Mouse (Mus musculus) hindbrain, embryonic 10.5 days (tissue): ENCODE data around the gene 1810010H24Rik. TPM values are rescaled to one million over a fixed set of nuclear protein-coding genes. Genes with fewer than 3 reads are reported as not detected.
"Not testable (repeated sequence)": the region's sequence is repeated elsewhere in the genome, so short reads cannot be mapped to it uniquely, and the experiment has no call there.

ENCODE experiments used
- DNase-seq: peaks from one replicate; pipeline ENCODE4 v3.0.0-alpha.2; 2017; ENCODE audit warnings: low spot score
- H3K27ac ChIP-seq: fragments of 300-500 bp; sonication (generic); 2 replicates; pipeline ENCODE4 v1.5.1; 2016; ENCODE audit warnings: mild to moderate bottlenecking, moderate library complexity
- H3K27me3 ChIP-seq: fragments of 300-500 bp; sonication (generic); 2 replicates; pipeline ENCODE4 v1.6.1; 2016; ENCODE audit warnings: mild to moderate bottlenecking; ENCODE audit not compliant: poor library complexity, insufficient read depth, severe bottlenecking
- H3K36me3 ChIP-seq: fragments of 300-500 bp; sonication (generic); 2 replicates; pipeline ENCODE4 v1.6.1; 2016; ENCODE audit warnings: mild to moderate bottlenecking, moderate library complexity
- H3K4me1 ChIP-seq: fragments of 300-500 bp; sonication (generic); replicated peaks from 2 replicates; pipeline ENCODE4 v1.6.1; 2016; ENCODE audit warnings: mild to moderate bottlenecking
- H3K4me3 ChIP-seq: fragments of 300-500 bp; sonication (generic); 2 replicates; pipeline ENCODE4 v1.5.1; 2016; ENCODE audit warnings: mild to moderate bottlenecking, moderate library complexity
- H3K9me3 ChIP-seq: fragments of 300-500 bp; sonication (generic); 2 replicates; pipeline ENCODE4 v1.6.1; 2016; ENCODE audit warnings: mild to moderate bottlenecking, moderate library complexity
- WGBS: fragments of 180-500 bp; shearing (Covaris S2); methylation state at CpG from one replicate; pipeline ENCODE4 v1.1.7; 2016; 5-methylcytosine and 5-hydroxymethylcytosine counted together
- polyA plus RNA-seq: library from polyadenylated mRNA; unstranded; fragments of >200 nt; fragmentation: Nextera tagmentation; extraction: Ambion mirVana; gene quantifications from 2 replicates; pipeline ENCODE4 v1.2.1, GENCODE M21; 2016

1810010H24Rik gene
- polyA plus RNA-seq = 1.6 and 2.8 TPM in 2 replicates

DNA sequence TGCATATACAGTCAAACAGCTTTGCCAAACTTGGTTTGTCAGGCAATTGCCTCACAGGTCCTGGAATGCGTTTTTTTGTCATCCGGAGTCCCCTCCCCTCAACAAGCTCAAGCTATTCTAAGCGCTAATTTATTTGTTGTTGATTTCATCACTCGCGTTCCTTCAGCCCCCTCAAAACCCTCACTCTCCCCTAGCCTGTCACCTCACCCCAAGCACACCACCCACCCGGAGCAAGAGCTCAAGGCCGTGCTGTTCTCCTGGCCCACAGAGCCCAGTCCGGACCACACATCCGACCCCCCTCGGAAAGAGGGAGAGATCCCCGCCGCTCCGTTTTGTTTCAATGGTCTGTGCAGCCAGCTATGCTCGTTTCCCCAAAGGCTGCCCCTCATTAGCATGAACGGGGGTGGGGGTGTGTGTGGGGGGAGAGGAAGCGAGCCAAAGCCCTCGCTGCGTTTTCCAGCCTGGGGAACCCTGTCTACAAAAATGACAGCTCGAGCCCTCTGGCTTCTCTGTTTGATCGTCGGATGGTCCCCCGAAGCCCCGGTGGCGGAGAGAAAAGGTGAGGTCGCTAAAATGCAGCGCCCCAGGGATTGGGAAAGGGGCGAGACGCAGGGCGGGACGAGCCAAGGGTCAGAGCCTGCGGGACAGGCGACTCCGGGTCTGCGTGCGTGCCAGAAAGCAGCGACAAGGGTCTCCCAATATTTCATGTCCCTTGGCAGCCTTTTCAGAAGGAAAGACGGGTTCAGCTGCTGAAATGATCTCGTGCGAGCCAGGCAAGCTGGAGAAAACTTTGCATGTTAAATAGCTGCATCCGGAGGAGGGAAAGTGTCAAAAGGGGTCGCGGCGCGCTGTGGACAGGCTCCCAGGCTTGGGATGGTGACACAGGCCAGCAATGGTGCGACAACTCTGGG lies at the start of gene 1810010H24Rik:
Gene 1810010H24Rik, plus strand, starts transcription at position 271 of the 911 bp plus-strand sequence.
- Histone ChIP-seq H3K9me3 (no peaks in the 10 kb centered on the region), H3K27me3 (peaks cover 45% of the 10 kb centered on the region), H3K27ac (peak within 1 kb of the TSS; percentile 84), H3K36me3 (no peaks in the 10 kb centered on the region), H3K4me3 (peak within 1 kb of the TSS; percentile 63), H3K4me1 (peaks cover 51% of the 10 kb centered on the region)
- WGBS = under 1% methylated on average over 45 of the region's 45 CpGs
- peak; percentile 50 for DNase-seq

DNA sequence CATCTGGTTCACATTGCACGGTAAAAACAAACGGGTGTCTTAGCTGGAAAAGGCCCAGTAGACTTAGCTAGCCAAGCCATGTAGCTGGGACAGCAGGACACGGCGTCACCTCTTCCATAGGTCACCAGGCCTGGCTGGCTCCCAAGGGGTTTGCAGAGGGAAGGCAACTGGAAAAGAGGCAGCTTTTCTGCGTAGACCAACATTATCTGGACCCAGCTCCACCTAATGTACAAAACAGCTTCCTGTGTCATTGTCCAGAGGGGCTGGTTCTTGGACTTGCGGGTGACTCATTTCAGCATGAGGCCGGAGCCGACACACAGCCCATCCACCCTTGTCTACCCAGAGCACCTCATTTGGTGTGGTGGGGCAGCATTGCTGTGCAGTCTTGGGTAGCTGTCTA lies 49.3 kb upstream of the 1810010H24Rik start:
- Histone ChIP-seq H3K27me3 (no peaks in the 10 kb centered on the region), H3K4me3 (no peak overlapping the region), H3K9me3 (no peaks in the 10 kb centered on the region), H3K27ac (no peak overlapping the region), H3K36me3 (no peaks in the 10 kb centered on the region), H3K4me1 (peaks cover 3% of the 10 kb centered on the region)
- WGBS = 82% methylated on average over 8 of the region's 8 CpGs
- DNase-seq = no peak

DNA sequence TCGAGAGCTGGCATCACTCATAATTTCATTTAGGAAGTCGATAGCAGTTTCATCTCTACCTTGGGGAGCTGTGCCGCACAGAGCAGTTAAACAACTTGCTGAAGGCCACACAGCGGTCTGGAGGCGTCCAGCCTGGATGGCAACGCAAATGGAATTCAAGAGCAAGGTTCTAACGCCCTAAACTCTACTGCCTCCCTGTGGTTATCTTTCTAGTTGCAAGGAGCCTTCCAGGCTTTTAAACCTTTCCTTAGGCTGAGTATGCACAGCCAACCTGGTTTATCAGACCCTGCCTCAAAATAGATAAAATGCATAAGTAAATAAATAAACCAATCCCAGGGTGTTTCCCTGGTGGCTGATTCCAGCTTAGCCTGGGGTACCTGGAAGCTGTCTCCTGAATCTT lies 45.0 kb upstream of the 1810010H24Rik start:
- peak; percentile 42 for DNase-seq
- Histone ChIP-seq H3K36me3 (peaks cover 15% of the 10 kb centered on the region), H3K4me1 (peaks cover 7% of the 10 kb centered on the region), H3K9me3 (no peaks in the 10 kb centered on the region), H3K27me3 (no peaks in the 10 kb centered on the region), H3K4me3 (no peak overlapping the region), H3K27ac (no peak overlapping the region)
- 25% methylated on average over 7 of the region's 7 CpGs for WGBS

DNA sequence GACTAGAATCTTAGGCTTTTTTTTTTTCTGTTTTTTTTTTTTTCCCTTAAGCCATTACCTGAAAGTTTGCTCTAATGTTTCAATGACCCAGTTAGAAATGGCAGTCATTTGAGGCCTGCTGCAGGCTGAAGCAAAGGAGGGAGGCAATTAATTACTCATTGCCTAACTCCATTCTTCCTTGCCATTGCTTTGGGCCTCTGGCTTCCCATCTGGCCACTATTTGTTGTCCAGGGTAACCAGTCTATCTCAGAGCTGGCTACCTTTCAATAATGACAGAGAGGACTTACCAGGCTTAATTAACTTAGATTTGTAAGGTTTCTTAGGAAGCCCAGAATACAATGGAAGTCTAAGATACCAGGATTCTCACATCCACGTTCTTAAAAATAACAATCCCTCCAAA lies 43.7 kb upstream of the 1810010H24Rik start:
- no peaks in the 10 kb centered on the region for H3K27me3 ChIP-seq
- no peak for DNase-seq
- no peak overlapping the region for H3K4me3 ChIP-seq
- H3K4me1 ChIP-seq = 0 out of 2 replicates have a peak, but pooled peaks cover 4% of the 10 kb centered on the region
- 71% methylated on average over 1 of the region's 1 CpGs for WGBS
- no peaks in the 10 kb centered on the region for H3K9me3 ChIP-seq
- no peak overlapping the region for H3K27ac ChIP-seq
- peaks cover 26% of the 10 kb centered on the region for H3K36me3 ChIP-seq

DNA sequence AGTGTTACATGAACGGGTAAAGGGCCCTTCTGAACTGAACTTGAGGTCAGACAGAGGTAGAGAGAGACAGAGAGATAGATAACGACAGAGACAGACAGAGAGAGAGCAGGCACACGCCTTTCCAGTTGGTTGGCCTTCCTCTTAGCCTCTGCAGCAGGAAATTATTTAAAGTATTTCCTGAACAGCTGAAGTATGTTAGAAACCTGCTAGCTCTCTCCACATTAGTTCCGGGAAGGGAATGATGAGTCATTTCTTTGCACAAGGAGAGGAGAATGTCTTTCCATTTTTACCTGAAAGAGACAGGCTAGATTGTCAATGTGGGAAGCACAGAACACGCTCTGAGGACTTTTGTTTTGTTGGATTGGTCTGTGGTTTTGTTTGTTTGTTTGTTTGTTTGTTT lies 43.1 kb upstream of the 1810010H24Rik start:
- Histone ChIP-seq H3K4me1 (0 out of 2 replicates have a peak, but pooled peaks cover 4% of the 10 kb centered on the region), H3K27ac (no peak overlapping the region), H3K27me3 (no peaks in the 10 kb centered on the region), H3K36me3 (peaks cover 32% of the 10 kb centered on the region), H3K9me3 (no peaks in the 10 kb centered on the region), H3K4me3 (no peak overlapping the region)
- 72% methylated on average over 5 of the region's 5 CpGs for WGBS
- no peak for DNase-seq

DNA sequence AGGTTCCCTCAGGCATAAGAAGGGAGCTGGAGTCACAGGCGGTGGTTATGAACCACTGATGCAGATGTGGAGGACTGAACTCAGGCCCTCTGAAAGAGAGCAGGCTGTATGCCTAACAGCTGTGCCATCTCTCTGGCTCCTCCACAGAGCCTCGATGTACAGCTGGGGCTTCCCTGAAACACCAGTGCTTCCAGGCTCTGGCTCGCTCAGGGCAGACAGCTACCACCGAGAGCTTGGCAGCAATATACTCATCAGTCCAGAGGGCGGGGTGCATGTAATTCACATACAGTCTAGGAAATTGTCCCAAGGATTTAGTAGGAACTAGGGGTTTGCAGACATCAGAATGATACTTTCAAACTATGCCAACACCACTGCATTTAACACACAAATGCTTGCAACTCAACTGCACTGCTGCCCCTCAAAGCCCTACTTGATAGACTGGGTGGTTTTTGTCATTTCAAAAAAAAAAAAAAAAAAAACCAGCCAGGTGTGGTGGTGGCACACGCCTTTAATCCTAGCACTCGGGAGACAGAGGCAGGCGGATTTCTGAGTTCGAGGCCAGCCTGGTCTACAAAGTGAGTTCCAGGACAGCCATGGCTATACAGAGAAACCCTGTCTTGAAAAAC lies 39.4 kb upstream of the 1810010H24Rik start:
- H3K4me1 ChIP-seq, DNase-seq, H3K9me3 ChIP-seq, H3K27ac ChIP-seq, H3K4me3 ChIP-seq, H3K27me3 ChIP-seq: not testable (repeated sequence)
- H3K36me3 ChIP-seq = peaks cover 68% of the 10 kb centered on the region
- WGBS = 93% methylated on average over 9 of the region's 9 CpGs

DNA sequence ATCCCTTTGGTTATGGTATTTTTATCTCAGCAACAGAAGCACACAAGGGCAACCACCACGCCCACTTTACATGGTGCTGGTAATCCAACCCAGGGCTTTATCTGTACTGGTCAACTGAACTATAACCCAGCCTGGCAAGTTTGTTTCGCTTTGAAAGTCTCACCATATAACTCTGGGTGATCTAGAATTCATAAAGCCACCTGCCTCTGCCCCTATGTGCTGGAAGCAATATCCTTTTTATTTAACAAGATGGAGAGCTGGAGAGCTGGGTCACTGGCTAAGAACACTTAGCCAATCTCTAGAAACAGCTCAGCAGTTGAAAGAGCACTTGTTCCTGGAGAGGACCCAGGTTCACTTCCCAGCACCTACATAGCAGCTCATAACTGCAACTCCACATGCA lies 38.1 kb upstream of the 1810010H24Rik start:
- no peak overlapping the region for H3K27ac ChIP-seq
- H3K36me3 ChIP-seq = peaks cover 80% of the 10 kb centered on the region
- no peaks in the 10 kb centered on the region for H3K27me3 ChIP-seq
- no peaks in the 10 kb centered on the region for H3K4me1 ChIP-seq
- H3K9me3 ChIP-seq = no peaks in the 10 kb centered on the region
- 89% methylated on average over 2 of the region's 2 CpGs for WGBS
- no peak for DNase-seq
- no peak overlapping the region for H3K4me3 ChIP-seq

DNA sequence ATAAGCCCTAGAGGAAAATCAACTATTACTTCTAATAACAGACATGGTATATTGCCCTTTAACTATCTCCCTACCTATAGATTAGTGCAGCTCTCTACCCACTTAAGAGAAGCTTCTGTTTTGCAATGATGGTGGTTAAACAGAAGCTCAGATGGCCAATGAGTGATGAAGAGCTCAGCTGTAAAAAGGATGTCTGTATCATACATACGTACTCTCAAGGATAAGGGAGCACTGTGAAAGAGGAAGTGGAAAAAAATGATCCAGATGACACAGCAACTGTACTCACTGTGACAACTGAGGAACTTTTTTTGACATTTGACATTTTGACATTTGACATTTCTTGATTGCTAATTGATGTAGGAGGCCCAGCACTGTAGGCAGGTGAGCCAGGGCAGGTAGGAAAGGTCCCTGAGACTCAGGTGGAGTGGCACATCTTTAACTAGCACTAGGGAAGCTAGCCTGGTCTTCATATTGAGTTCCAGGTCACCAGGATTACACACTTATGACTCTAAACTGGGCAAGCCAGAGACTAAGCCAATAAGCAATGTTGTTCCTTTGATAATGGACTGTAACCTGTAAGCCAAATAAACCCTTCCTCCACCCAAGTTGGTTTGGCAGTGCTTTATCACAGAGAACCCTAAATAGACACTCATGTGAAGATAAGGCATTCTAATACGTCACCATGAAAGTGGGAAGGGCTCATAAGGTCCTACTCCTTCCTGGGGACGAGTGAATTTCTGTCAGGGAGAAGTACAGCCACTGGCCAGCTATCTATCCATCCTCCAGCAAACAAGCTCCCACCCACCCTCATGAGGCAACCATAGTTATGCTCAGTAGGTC lies 31.0 kb upstream of the 1810010H24Rik start:
- 88% methylated on average over 3 of the region's 3 CpGs for WGBS
- peaks cover 13% of the 10 kb centered on the region for H3K4me1 ChIP-seq
- no peak overlapping the region for H3K27ac ChIP-seq
- DNase-seq = no peak
- H3K36me3 ChIP-seq = peaks cover 79% of the 10 kb centered on the region
- no peaks in the 10 kb centered on the region for H3K9me3 ChIP-seq
- no peaks in the 10 kb centered on the region for H3K27me3 ChIP-seq
- H3K4me3 ChIP-seq = no peak overlapping the region

DNA sequence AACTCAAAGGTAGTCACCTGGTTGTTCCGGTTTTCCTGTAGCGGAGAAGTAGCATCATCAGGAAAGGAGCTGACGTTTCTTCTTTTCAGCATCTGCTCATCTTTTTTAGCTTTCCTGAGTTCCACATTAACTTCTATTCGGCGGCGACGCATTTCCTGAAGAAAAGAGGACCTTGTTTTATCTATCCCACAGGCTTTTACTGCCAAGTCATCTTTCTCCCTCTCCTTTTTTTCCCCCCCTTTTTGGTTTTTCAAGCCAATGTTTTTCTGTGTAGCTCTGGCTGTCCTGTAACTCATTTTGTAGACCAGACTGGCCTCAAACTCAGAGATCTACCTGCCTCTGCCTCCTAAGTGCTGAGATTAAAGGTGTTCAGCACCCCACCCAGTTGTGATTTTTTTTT lies 29.0 kb upstream of the 1810010H24Rik start:
- not testable (repeated sequence) for H3K27me3 ChIP-seq, H3K27ac ChIP-seq, DNase-seq, H3K9me3 ChIP-seq
- peaks cover 59% of the 10 kb centered on the region for H3K36me3 ChIP-seq
- WGBS = 95% methylated on average over 7 of the region's 7 CpGs
- H3K4me1 ChIP-seq = peaks cover 17% of the 10 kb centered on the region
- H3K4me3 ChIP-seq = peak overlapping the region; percentile 81; the same call in 1 of the 2 replicates

DNA sequence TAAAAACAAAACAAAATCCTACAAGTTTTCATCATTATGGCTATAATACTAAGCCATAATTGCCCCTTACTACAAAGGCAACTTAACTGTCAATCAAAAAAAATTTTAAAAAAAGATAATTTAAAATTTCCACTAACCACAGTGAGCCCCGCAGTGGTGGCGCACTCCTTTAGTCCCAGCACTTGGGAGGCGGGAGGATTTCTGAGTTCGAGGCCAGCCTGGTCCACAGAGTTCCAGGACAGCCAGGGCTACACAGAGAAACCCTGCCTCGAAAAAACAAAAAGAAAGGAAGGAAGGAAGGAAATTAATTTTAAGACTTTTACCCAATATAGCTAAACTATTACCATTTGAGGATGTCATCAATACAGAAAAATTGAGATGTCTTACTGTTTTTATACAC lies 27.5 kb upstream of the 1810010H24Rik start:
- WGBS = 17% methylated on average over 5 of the region's 5 CpGs
- Histone ChIP-seq H3K9me3 (no peaks in the 10 kb centered on the region), H3K4me3 (peak overlapping the region; percentile 81), H3K4me1 (peaks cover 30% of the 10 kb centered on the region), H3K27me3 (no peaks in the 10 kb centered on the region), H3K27ac (peak overlapping the region; percentile 96), H3K36me3 (peaks cover 44% of the 10 kb centered on the region)
- DNase-seq = no peak

DNA sequence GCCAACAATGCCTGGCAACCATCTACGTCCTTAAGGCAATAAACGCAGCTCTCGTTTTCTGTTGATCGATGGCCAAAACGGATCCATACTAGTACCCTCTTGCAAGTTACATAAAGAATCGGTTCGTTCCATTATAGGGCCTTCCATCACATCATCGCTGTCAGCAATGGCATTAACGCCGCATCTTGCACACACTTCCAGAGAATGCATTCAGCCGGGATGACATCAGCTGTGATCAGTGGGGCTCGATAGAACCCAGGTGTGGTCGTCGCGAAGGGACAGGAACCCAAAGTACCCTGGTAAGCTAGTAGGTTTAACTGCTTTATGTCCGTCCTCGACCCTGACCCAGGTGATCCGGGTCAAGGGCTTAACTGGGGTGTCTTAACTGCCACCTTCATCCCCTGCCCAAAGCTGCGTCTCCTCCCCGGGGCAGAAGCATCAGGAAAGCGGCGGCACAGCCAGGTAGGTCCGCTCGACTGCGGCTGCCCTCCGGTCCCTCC lies 26.8 kb upstream of the 1810010H24Rik start:
- peak overlapping the region; percentile 96 for H3K27ac ChIP-seq
- H3K4me3 ChIP-seq = peak overlapping the region; percentile 81
- peaks cover 37% of the 10 kb centered on the region for H3K36me3 ChIP-seq
- no peaks in the 10 kb centered on the region for H3K27me3 ChIP-seq
- DNase-seq = peak; percentile 57
- peaks cover 30% of the 10 kb centered on the region for H3K4me1 ChIP-seq
- H3K9me3 ChIP-seq = no peaks in the 10 kb centered on the region
- WGBS = under 1% methylated on average over 26 of the region's 26 CpGs

DNA sequence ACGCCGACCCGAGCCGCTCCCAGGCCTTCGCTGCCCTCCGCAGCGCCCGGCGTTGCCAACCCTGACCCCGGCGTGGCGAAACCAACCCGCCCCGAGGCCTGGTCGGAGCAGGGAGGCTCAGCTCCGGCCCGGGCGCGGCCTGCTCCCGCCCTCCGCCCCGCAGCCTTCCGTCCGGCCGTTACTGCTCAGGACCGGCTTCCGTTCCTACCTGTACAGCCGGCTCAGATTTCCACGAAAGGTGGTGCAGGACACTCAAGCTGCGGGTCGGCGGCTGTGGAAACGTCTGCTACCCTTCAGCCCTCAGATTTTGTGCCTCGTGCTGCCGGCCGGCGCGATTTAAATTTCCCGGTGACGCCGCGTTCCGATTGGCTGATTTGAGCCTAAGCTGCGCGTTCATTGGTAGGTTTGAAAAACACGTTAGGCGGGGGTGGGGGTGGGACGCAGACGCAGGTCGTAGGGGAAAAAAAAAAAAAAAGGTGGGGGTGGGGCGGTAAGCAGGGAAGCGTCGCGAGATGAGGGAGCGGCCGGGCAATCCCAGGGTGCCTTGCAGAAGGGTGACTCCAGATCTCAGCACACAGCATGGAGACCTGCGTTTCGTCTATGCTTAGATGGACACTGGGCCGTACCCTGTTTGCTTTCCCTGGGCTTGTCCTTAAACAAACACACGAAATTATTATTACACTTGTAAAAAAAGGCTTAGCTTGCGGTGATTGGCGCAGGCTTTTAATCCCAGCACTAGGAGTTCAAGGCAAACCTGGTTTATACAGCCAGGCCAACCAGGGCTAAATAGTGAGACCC lies 26.1 kb upstream of the 1810010H24Rik start, which contains the start of gene Kpna2:
Gene Kpna2, minus strand, starts transcription at position 391 of the 798 bp plus-strand sequence.
- H3K36me3 ChIP-seq = peaks cover 31% of the 10 kb centered on the region
- WGBS = under 1% methylated on average over 62 of the region's 62 CpGs
- H3K4me3 ChIP-seq = peak within 1 kb of the TSS; percentile 81
- peaks cover 30% of the 10 kb centered on the region for H3K4me1 ChIP-seq
- peak within 1 kb of the TSS; percentile 96 for H3K27ac ChIP-seq
- H3K9me3 ChIP-seq = no peaks in the 10 kb centered on the region
- no peaks in the 10 kb centered on the region for H3K27me3 ChIP-seq
- DNase-seq = peak; percentile 93
